Mouse (Mus musculus) testis, postnatal 14 days (tissue): ENCODE measurements around the gene Rae1.

ENCODE experiments used
- DNase-seq: peaks from one replicate; pipeline ENCODE4 v3.0.0; 2021; ENCODE audit warnings: low spot score

The Rae1 gene

GRCm38 (mm10) chr2:173027169-173027823 lies 27.4 kb downstream of the Rae1 start:
- DNase-seq = no peak

- no peak for DNase-seq
Observed at GRCm38 (mm10) chr2:173027824-173028495, 28.0 kb downstream of the Rae1 start.

GRCm38 (mm10) chr2:173028508-173029031 lies 28.7 kb downstream of the Rae1 start:
- no peak for DNase-seq

- no peak for DNase-seq
Observed at GRCm38 (mm10) chr2:173030591-173031338, 30.8 kb downstream of the Rae1 start.

GRCm38 (mm10) chr2:173033531-173033930 lies 33.6 kb downstream of the Rae1 start:
- DNase-seq = no peak

GRCm38 (mm10) chr2:173034998-173035397 lies 35.1 kb downstream of the Rae1 start:
- DNase-seq = no peak

GRCm38 (mm10) chr2:173035653-173036052 lies 35.7 kb downstream of the Rae1 start:
- DNase-seq = no peak

GRCm38 (mm10) chr2:173036055-173036454 lies 36.1 kb downstream of the Rae1 start:
- no peak for DNase-seq

GRCm38 (mm10) chr2:173036611-173037010 lies 36.7 kb downstream of the Rae1 start:
- DNase-seq = no peak

- no peak for DNase-seq
Observed at GRCm38 (mm10) chr2:173037347-173037746, 37.4 kb downstream of the Rae1 start.

GRCm38 (mm10) chr2:173037827-173038607 lies 38.1 kb downstream of the Rae1 start:
- no peak for DNase-seq

GRCm38 (mm10) chr2:173039041-173039440 lies 39.1 kb downstream of the Rae1 start:
- no peak for DNase-seq

- no peak for DNase-seq
Observed at GRCm38 (mm10) chr2:173040803-173041202, 40.9 kb downstream of the Rae1 start.

- no peak for DNase-seq
Observed at GRCm38 (mm10) chr2:173041242-173041641, 41.3 kb downstream of the Rae1 start.

GRCm38 (mm10) chr2:173041893-173042292 lies 42.0 kb downstream of the Rae1 start:
- DNase-seq = no peak

- no peak for DNase-seq
Observed at GRCm38 (mm10) chr2:173042504-173043162, 42.7 kb downstream of the Rae1 start.

GRCm38 (mm10) chr2:173044198-173044970 lies 44.5 kb downstream of the Rae1 start:
- DNase-seq = peak; percentile 80

- DNase-seq = no peak
Observed at GRCm38 (mm10) chr2:173046582-173047297, 46.8 kb downstream of the Rae1 start.

- no peak for DNase-seq
Observed at GRCm38 (mm10) chr2:173047471-173047870, 47.6 kb downstream of the Rae1 start.
